Mouse (Mus musculus): ENCODE measurements around the gene Ivns1abp. TPM values are rescaled to one million over a fixed set of nuclear protein-coding genes. Genes with fewer than 3 reads are reported as not detected.
"Not testable (repeated sequence)": the region's sequence is repeated elsewhere in the genome, so short reads cannot be mapped to it uniquely, and the experiment has no call there.

The Ivns1abp gene
- polyA plus RNA-seq, 2 experiments = 208 to 235 TPM

- Histone ChIP-seq H3K4me2 (replicated peaks; ENCODE audit: low read depth, low read length, severe bottlenecking) (peak overlapping the region; percentile 59), H3K27me3 (ENCODE audit: control insufficient read depth, insufficient read depth, low read length) (no peaks in the 10 kb centered on the region), H3K36me3 (ENCODE audit: control insufficient read depth, insufficient read depth, low read length) (peaks cover 15% of the 10 kb centered on the region), H3K27ac (replicated peaks; ENCODE audit: low read depth, low read length) (no peak overlapping the region), H3K9me3 (ENCODE audit: control insufficient read depth, low read length) (no peaks in the 10 kb centered on the region), H3K4me3 (replicated peaks; ENCODE audit: low read length) (peak overlapping the region; percentile 73), H3K4me1 (ENCODE audit: control insufficient read depth, insufficient read depth, low read length) (peaks cover 25% of the 10 kb centered on the region), H3K9ac (ENCODE audit: low read depth, low read length, severe bottlenecking) (peak overlapping the region; percentile 87)
- DNase-seq (ENCODE audit: low spot score) (no peak), ATAC-seq (ENCODE audit: low FRiP score, low read depth) (no peak)
- TF ChIP-seq POLR2A (IDR thresholded peaks at IDR 0.05; ENCODE audit: borderline replicate concordance, extremely low read depth, insufficient read depth, insufficient read length) = no peak
Measured at GRCm38 (mm10) chr1:151345863-151346195, 1.6 kb downstream of the Ivns1abp start.

GRCm38 (mm10) chr1:151346681-151347127, 2.4 kb downstream of the Ivns1abp start:
- H3K4me1 ChIP-seq (ENCODE audit: control insufficient read depth, insufficient read depth, low read length) = peaks cover 25% of the 10 kb centered on the region
- TF ChIP-seq POLR2A (IDR thresholded peaks at IDR 0.05; ENCODE audit: borderline replicate concordance, extremely low read depth, insufficient read depth, insufficient read length) = no peak
- no peaks in the 10 kb centered on the region for H3K9me3 ChIP-seq (ENCODE audit: control insufficient read depth, low read length)
- no peaks in the 10 kb centered on the region for H3K27me3 ChIP-seq (ENCODE audit: control insufficient read depth, insufficient read depth, low read length)
- WGBS = 57% methylated on average over 6 of the region's 6 CpGs
- H3K4me3 ChIP-seq (replicated peaks; ENCODE audit: low read length) = peak overlapping the region; percentile 73
- H3K9ac ChIP-seq (ENCODE audit: low read depth, low read length, severe bottlenecking) = no peak overlapping the region
- no peak overlapping the region for H3K27ac ChIP-seq (replicated peaks; ENCODE audit: low read depth, low read length)
- ATAC-seq (ENCODE audit: low FRiP score, low read depth) (no peak), DNase-seq (ENCODE audit: low spot score) (no peak)
- H3K36me3 ChIP-seq (ENCODE audit: control insufficient read depth, insufficient read depth, low read length) = peaks cover 23% of the 10 kb centered on the region
- peak overlapping the region; percentile 59 for H3K4me2 ChIP-seq (replicated peaks; ENCODE audit: low read depth, low read length, severe bottlenecking)

- H3K27ac ChIP-seq (replicated peaks; ENCODE audit: low read depth, low read length); H3K4me2 ChIP-seq (replicated peaks; ENCODE audit: low read depth, low read length, severe bottlenecking); H3K4me3 ChIP-seq (replicated peaks; ENCODE audit: low read length); DNase-seq (ENCODE audit: low spot score); H3K9ac ChIP-seq (ENCODE audit: low read depth, low read length, severe bottlenecking); H3K9me3 ChIP-seq (ENCODE audit: control insufficient read depth, low read length); H3K27me3 ChIP-seq (ENCODE audit: control insufficient read depth, insufficient read depth, low read length); ATAC-seq (ENCODE audit: low FRiP score, low read depth): not testable (repeated sequence)
- Histone ChIP-seq H3K4me1 (ENCODE audit: control insufficient read depth, insufficient read depth, low read length) (peaks cover 25% of the 10 kb centered on the region), H3K36me3 (ENCODE audit: control insufficient read depth, insufficient read depth, low read length) (peaks cover 39% of the 10 kb centered on the region)
- 75% methylated on average over 4 of the region's 4 CpGs for WGBS
Measured at GRCm38 (mm10) chr1:151348293-151348692, 4.0 kb downstream of the Ivns1abp start.

- Histone ChIP-seq H3K9ac (ENCODE audit: low read depth, low read length, severe bottlenecking) (no peak overlapping the region), H3K4me3 (replicated peaks; ENCODE audit: low read length) (no peak overlapping the region), H3K36me3 (ENCODE audit: control insufficient read depth, insufficient read depth, low read length) (peaks cover 83% of the 10 kb centered on the region), H3K9me3 (ENCODE audit: control insufficient read depth, low read length) (no peaks in the 10 kb centered on the region), H3K4me1 (ENCODE audit: control insufficient read depth, insufficient read depth, low read length) (peaks cover 10% of the 10 kb centered on the region), H3K27ac (replicated peaks; ENCODE audit: low read depth, low read length) (no peak overlapping the region), H3K27me3 (ENCODE audit: control insufficient read depth, insufficient read depth, low read length) (no peaks in the 10 kb centered on the region), H3K4me2 (replicated peaks; ENCODE audit: low read depth, low read length, severe bottlenecking) (no peak overlapping the region)
- DNase-seq (ENCODE audit: low spot score) = no peak
- ATAC-seq (ENCODE audit: low FRiP score, low read depth) = no peak
- WGBS = 90% methylated on average over 2 of the region's 2 CpGs
- no peak for TF ChIP-seq POLR2A (IDR thresholded peaks at IDR 0.05; ENCODE audit: borderline replicate concordance, extremely low read depth, insufficient read depth, insufficient read length)
Measured at GRCm38 (mm10) chr1:151352911-151353310, 8.6 kb downstream of the Ivns1abp start.

- Histone ChIP-seq H3K9ac (ENCODE audit: low read depth, low read length, severe bottlenecking) (no peak overlapping the region), H3K27ac (replicated peaks; ENCODE audit: low read depth, low read length) (no peak overlapping the region), H3K4me2 (replicated peaks; ENCODE audit: low read depth, low read length, severe bottlenecking) (no peak overlapping the region), H3K27me3 (ENCODE audit: control insufficient read depth, insufficient read depth, low read length) (no peaks in the 10 kb centered on the region), H3K36me3 (ENCODE audit: control insufficient read depth, insufficient read depth, low read length) (peaks cover 97% of the 10 kb centered on the region), H3K9me3 (ENCODE audit: control insufficient read depth, low read length) (no peaks in the 10 kb centered on the region), H3K4me3 (replicated peaks; ENCODE audit: low read length) (no peak overlapping the region), H3K4me1 (ENCODE audit: control insufficient read depth, insufficient read depth, low read length) (no peaks in the 10 kb centered on the region)
- WGBS = 91% methylated on average over 5 of the region's 5 CpGs
- ATAC-seq (ENCODE audit: low FRiP score, low read depth) (no peak), DNase-seq (ENCODE audit: low spot score) (no peak)
- TF ChIP-seq POLR2A (IDR thresholded peaks at IDR 0.05; ENCODE audit: borderline replicate concordance, extremely low read depth, insufficient read depth, insufficient read length) = no peak
Measured at GRCm38 (mm10) chr1:151355994-151356393, 11.7 kb downstream of the Ivns1abp start.

GRCm38 (mm10) chr1:151359374-151359773, 15.1 kb downstream of the Ivns1abp start:
- no peak for TF ChIP-seq POLR2A (IDR thresholded peaks at IDR 0.05; ENCODE audit: borderline replicate concordance, extremely low read depth, insufficient read depth, insufficient read length)
- Histone ChIP-seq H3K36me3 (ENCODE audit: control insufficient read depth, insufficient read depth, low read length) (peaks cover 96% of the 10 kb centered on the region), H3K27me3 (ENCODE audit: control insufficient read depth, insufficient read depth, low read length) (no peaks in the 10 kb centered on the region), H3K4me2 (replicated peaks; ENCODE audit: low read depth, low read length, severe bottlenecking) (no peak overlapping the region), H3K9me3 (ENCODE audit: control insufficient read depth, low read length) (no peaks in the 10 kb centered on the region), H3K4me3 (replicated peaks; ENCODE audit: low read length) (no peak overlapping the region), H3K27ac (replicated peaks; ENCODE audit: low read depth, low read length) (no peak overlapping the region), H3K9ac (ENCODE audit: low read depth, low read length, severe bottlenecking) (no peak overlapping the region), H3K4me1 (ENCODE audit: control insufficient read depth, insufficient read depth, low read length) (no peaks in the 10 kb centered on the region)
- WGBS = 94% methylated on average over 3 of the region's 3 CpGs
- no peak for DNase-seq (ENCODE audit: low spot score)
- no peak for ATAC-seq (ENCODE audit: low FRiP score, low read depth)

All from limb, embryonic 14.5 days (tissue).